Mouse (Mus musculus) adrenal gland, adult 8-10 months (tissue): ENCODE measurements around the gene Eif2ak2. TPM values are rescaled to one million over a fixed set of nuclear protein-coding genes. Genes with fewer than 3 reads are reported as not detected.

ENCODE experiments used
- DNase-seq: peaks from one replicate; pipeline ENCODE4 v3.0.0; 2022
- total RNA-seq, 4 experiments: library from RNA; stranded (reverse); gene quantifications; 2 replicates each; pipeline ENCODE4 v1.2.4; 2022

The Eif2ak2 gene
- total RNA-seq, 4 experiments from 2014 or later, result 30.4 to 39.7 (median 35.0) TPM

- DNase-seq, result peak; percentile 96
These were observed 47.2 kb downstream of the Eif2ak2 start, which contains the start of the genes Heatr5b and Gpatch11 for GRCm38 (mm10) chr17:78834856-78835835. Gene Heatr5b, minus strand, starts transcription at chr17:78835364. Gene Gpatch11, plus strand, starts transcription at chr17:78835567.

DNA sequence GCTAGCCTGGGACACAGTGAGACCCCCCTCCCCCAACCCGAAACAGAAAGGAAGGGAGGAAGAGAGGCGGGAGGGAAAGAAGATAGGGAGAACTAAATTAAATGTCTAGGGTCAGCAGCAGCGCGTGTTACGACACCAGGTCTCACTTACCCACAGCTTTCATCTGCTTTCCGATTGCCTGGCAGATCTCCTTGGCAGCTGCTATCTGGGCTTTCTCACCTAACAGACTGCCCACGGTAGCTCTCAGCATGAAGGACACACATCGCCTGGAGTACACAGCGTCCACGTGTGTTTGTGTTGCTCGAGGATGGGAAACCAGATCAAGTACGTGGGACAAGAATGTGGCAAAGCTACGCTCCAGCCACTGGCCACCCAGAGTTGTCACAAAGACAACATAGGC, 58.0 kb downstream of the Eif2ak2 start:
- no peak for DNase-seq

DNA sequence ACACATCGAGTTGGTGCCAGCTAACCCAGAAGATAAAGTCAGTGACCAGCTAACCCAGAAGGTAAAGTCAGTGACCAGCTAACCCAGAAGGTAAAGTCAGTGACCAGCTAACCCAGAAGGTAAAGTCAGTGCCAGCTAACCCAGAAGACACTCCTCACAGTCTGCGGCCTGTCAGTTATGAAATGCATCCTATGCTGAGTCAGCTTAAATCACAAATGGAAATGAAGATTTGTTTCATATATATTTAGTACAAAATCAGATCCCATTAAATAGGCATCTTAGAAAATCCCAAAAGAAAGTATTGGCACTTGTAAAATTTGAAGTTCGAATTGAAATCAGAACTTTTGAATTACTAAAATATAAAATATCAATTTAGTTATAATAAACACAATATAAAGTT, 72.8 kb downstream of the Eif2ak2 start:
- DNase-seq, result no peak

DNA sequence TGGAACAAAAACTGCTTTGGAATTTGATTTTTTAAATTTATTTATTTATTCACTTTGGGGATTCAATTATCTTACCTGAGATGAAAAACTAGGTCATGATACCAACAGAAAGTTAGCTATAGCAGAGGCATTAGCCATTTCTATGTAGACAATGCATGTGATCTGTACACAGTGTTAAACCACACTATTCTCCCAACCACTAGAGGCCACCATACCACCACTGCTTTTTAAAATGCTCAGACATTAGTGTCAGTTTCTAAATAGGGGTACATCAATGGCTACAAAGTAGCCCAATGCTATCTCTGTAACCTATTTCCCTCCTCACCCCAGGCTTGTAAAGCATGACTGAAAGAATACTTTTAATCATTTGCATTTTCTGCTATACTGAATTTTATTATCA, 73.4 kb downstream of the Eif2ak2 start:
- no peak for DNase-seq

Other genes with a start within 250 kb of the Eif2ak2 start
- gene Strn, start 145.4 kb downstream of the Eif2ak2 start, total RNA-seq, result 10 to 100 TPM; 23.5 to 28.1 (median 27.6) TPM
- gene Heatr5b, start 47.2 kb downstream of the Eif2ak2 start, total RNA-seq, result 10 to 100 TPM; 34.7 to 46.4 (median 40.2) TPM
- 10 to 100 TPM; 24.6 to 34.9 (median 29.6) TPM for gene Gpatch11, start 47.0 kb downstream of the Eif2ak2 start, total RNA-seq
- under 1 TPM in 1 of 4 experiments, not detected in 3; 0.40 TPM for gene Sult6b1, start 24.4 kb upstream of the Eif2ak2 start, total RNA-seq
- gene Cebpzos, start 33.9 kb upstream of the Eif2ak2 start, total RNA-seq, result 10 to 100 TPM; 35.3 to 40.9 (median 38.1) TPM
- gene Cebpz, start 54.5 kb upstream of the Eif2ak2 start, total RNA-seq, result 10 to 100 TPM; 43.0 to 49.1 (median 44.5) TPM
- 10 to 100 TPM; 39.9 to 51.8 (median 49.1) TPM for gene Ndufaf7, start 54.6 kb upstream of the Eif2ak2 start, total RNA-seq
- 10 to 100 TPM; 26.2 to 34.8 (median 30.1) TPM for gene Prkd3, start 138.2 kb upstream of the Eif2ak2 start, total RNA-seq
- gene Qpct, start 169.3 kb upstream of the Eif2ak2 start, total RNA-seq, result 1 to 10 TPM; 6.3 to 9.1 (median 7.2) TPM